Mouse (Mus musculus) heart, postnatal 0 days (tissue): ENCODE results near the gene Acot13. TPM values are rescaled to one million over a fixed set of nuclear protein-coding genes. Genes with fewer than 3 reads are reported as not detected.
A peak's percentile ranks its signal among the peaks of the same experiment; 100 is the strongest.
"Not testable (repeated sequence)": the region's sequence is repeated elsewhere in the genome, so short reads cannot be mapped to it uniquely, and the experiment has no call there.

Experiments used
- ATAC-seq: fragments of 200-750 bp; cut with Nextera tagmentation; 2 replicates; pipeline ENCODE4 v1.8.0; 2017; ENCODE audit warnings: low read depth, moderate number of reproducible peaks, moderate library complexity; ENCODE audit not compliant: insufficient read depth
- DNase-seq: peaks from one replicate; pipeline ENCODE4 v3.0.0-alpha.2; 2016; ENCODE audit warnings: low spot score
- H3K27ac ChIP-seq: fragments of 300-500 bp; sonication (generic); 2 replicates; pipeline ENCODE4 v1.5.1; 2014; ENCODE audit warnings: low read depth, mild to moderate bottlenecking
- H3K27me3 ChIP-seq: fragments of 300-500 bp; sonication (generic); 2 replicates; pipeline ENCODE4 v1.6.1; 2014; ENCODE audit warnings: low read length, mixed read lengths; ENCODE audit not compliant: control insufficient read depth, insufficient read depth
- H3K36me3 ChIP-seq: fragments of 300-500 bp; sonication (generic); replicated peaks from 2 replicates; pipeline ENCODE4 v1.6.1; 2014; ENCODE audit warnings: low read length, mixed read lengths; ENCODE audit not compliant: control insufficient read depth, insufficient read depth
- H3K4me1 ChIP-seq: fragments of 300-500 bp; sonication (generic); 2 replicates; pipeline ENCODE4 v1.6.1; 2014; ENCODE audit warnings: antibody characterized with exemption; ENCODE audit not compliant: control insufficient read depth, insufficient read depth
- H3K4me2 ChIP-seq: fragments of 300-500 bp; sonication (generic); 2 replicates; pipeline ENCODE4 v1.6.1; 2014; ENCODE audit warnings: low read depth, mild to moderate bottlenecking, low read length, moderate library complexity
- H3K4me3 ChIP-seq: fragments of 300-500 bp; sonication (generic); 2 replicates; pipeline ENCODE4 v1.5.1; 2014; ENCODE audit warnings: low read depth, low read length
- H3K9ac ChIP-seq: fragments of 300-500 bp; sonication (generic); replicated peaks from 2 replicates; pipeline ENCODE4 v1.6.1; 2014; ENCODE audit warnings: low read depth, low read length, mixed read lengths
- H3K9me3 ChIP-seq: fragments of 300-500 bp; sonication (generic); replicated peaks from 2 replicates; pipeline ENCODE4 v1.6.1; 2016; ENCODE audit warnings: low read length; ENCODE audit not compliant: control insufficient read depth
- CTCF ChIP-seq: IDR thresholded peaks from 2 replicates; pipeline ENCODE4 v1.5.1; 2016; ENCODE audit warnings: antibody characterized with exemption, control low read depth, low read depth
- EP300 ChIP-seq: IDR thresholded peaks from 2 replicates; pipeline ENCODE4 v1.6.1; 2016; ENCODE audit warnings: antibody characterized with exemption, low read depth
- WGBS: fragments of 180-500 bp; shearing (Covaris S2); extraction: QIAGEN DNeasy Blood & Tissue Kit; methylation state at CpG from one replicate; pipeline ENCODE4 v1.1.7; 2014; 5-methylcytosine and 5-hydroxymethylcytosine counted together
- polyA plus RNA-seq: library from polyadenylated mRNA; unstranded; fragments of >200 nt; fragmentation: Nextera tagmentation; extraction: Ambion mirVana; gene quantifications from 2 replicates; pipeline ENCODE4 v1.2.1, GENCODE M21; 2015
- total RNA-seq: library from RNA; depleted of rRNA; stranded (reverse); fragments of >200 nt; gene quantifications from 2 replicates; pipeline ENCODE4 v1.2.3, GENCODE M21; 2014; ENCODE audit warnings: low replicate concordance; rRNA removed

Gene Acot13
- total and polyA plus RNA-seq, 2 experiments from 2014 or later, result 219 to 609 TPM

DNA sequence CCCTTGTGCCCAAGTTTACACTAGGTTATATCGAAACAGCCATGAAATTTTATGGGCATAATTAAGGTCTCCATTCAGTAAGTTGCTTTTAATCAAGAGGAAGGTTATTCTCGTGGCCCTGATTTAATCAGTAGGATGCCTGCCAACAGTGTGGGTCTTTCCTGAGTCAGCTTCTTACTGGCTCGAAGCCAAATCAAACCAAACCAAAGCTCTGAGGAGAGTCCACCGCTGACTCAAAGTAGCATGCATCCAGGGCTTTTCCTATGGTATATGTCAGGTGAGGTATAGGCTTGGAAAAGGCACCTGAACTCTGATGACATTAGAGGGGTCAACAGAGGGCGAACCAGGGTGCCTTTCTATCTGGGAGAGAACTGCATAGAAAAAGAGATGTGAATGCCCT is 49.4 kb downstream of the Acot13 start:
- H3K4me3 ChIP-seq, result no peak overlapping the region
- H3K9me3 ChIP-seq, result no peaks in the 10 kb centered on the region
- no peak for TF ChIP-seq CTCF
- no peak for TF ChIP-seq EP300
- H3K4me2 ChIP-seq, result no peak overlapping the region
- no peaks in the 10 kb centered on the region for H3K27me3 ChIP-seq
- H3K4me1 ChIP-seq, result no peaks in the 10 kb centered on the region
- no peak overlapping the region for H3K9ac ChIP-seq
- 45% methylated on average over 5 of the region's 5 CpGs for WGBS
- H3K36me3 ChIP-seq, result no peaks in the 10 kb centered on the region
- DNase-seq (no peak), ATAC-seq (no peak)
- no peak overlapping the region for H3K27ac ChIP-seq

DNA sequence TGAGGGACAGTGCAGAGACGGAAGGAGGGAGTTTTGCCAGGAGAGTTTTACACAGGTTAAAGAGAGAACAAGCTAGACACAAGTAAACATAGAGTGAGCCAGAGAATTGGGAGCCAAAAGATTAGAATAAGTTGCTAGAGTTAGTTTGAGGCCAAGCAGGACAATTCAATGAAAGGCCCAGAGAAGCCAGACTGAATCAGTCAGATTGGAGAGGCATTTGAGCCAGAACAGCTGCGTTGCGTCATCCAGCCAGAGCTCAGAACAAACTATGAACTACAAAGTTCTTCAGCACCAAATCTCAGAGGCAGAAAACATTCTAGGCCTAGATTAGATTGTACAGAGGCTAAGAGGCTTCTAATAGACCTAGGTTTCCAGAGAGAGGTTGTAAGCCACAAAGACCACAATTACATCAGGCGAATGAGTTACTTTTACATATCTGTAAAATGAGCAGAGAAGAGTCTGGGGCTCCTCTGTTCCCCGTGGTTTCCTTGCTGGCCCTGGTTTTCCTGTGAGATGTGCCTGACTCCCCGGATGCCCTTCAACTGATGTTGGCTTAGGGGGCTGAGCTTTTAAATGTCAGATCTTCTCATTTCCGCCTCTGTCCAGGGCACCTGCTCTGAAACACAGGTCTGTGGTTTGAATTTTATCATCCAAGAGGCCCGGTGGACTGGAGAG is 52.5 kb downstream of the Acot13 start:
- no peak for ATAC-seq
- Histone ChIP-seq H3K4me3 (no peak overlapping the region), H3K4me1 (no peaks in the 10 kb centered on the region), H3K27me3 (no peaks in the 10 kb centered on the region), H3K36me3 (no peaks in the 10 kb centered on the region), H3K9me3 (no peaks in the 10 kb centered on the region), H3K27ac (no peak overlapping the region), H3K9ac (no peak overlapping the region), H3K4me2 (no peak overlapping the region)
- TF ChIP-seq CTCF, result no peak
- no peak for TF ChIP-seq EP300
- WGBS, result 59% methylated on average over 8 of the region's 8 CpGs
- DNase-seq, result no peak

DNA sequence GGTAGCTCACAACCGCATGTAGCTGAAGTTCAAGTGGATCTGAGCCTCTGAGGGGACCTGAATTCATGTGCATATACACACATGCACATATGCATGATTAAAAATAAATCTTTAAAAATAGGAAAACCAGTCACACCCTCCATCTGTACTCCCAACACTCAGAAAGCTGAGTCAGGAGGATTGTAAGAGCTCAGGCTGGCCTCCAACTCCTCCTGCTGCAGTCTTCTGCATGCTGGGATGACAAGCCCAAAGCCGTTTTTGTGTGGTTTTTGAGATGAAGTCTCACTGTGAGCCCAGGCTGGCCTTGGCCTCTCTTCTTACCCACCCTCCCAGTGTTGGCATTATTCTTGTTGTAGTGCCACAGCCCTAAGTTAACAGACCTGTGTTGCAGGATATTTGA is 53.3 kb downstream of the Acot13 start:
- ATAC-seq (no peak), DNase-seq (no peak)
- Histone ChIP-seq H3K36me3 (no peaks in the 10 kb centered on the region), H3K4me3 (no peak overlapping the region), H3K9ac (no peak overlapping the region), H3K27me3 (no peaks in the 10 kb centered on the region), H3K27ac (no peak overlapping the region), H3K9me3 (no peaks in the 10 kb centered on the region), H3K4me2 (no peak overlapping the region), H3K4me1 (no peaks in the 10 kb centered on the region)
- no peak for TF ChIP-seq EP300
- no peak for TF ChIP-seq CTCF
- 68% methylated on average over 2 of the region's 2 CpGs for WGBS

DNA sequence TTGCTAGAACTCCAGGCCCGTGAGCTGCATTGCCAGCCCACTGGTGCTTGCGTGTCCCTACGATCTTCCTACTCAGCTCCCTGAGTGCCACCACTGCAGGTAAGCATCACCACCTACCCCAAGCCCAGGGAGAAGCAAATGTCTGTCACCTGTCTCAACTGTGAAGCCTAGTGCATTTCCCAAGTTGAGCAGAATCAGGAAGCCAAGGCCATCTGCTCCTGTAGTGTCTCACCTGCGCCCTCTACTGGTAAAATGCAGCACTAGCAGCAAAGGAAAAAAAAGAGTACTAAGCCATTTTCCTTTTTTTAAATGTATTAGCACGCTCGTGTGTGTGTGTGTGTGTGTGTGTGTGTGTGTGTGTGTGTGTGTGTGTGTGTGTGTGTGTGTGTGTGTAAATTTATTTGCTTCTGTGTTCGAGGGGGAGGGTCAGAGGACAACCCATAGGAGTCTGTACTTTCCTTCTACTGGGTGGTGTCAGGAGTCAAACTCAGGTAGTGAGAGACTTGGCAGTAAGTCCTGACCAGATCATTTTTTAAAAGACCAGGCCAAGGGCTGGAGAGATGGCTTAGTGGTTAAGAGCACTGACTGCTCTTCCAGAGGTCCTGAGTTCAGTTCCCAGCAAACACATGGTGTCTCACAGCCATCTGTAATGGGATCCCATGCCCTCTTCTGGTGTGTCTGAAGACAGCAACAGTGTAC is 55.0 kb downstream of the Acot13 start:
- DNase-seq (peak; percentile 81), ATAC-seq (peak; percentile 44; the same call in 1 of the 2 replicates)
- Histone ChIP-seq H3K9ac (no peak overlapping the region), H3K9me3 (no peaks in the 10 kb centered on the region), H3K36me3 (no peaks in the 10 kb centered on the region), H3K27ac (no peak overlapping the region), H3K4me2 (no peak overlapping the region), H3K27me3 (no peaks in the 10 kb centered on the region), H3K4me1 (no peaks in the 10 kb centered on the region), H3K4me3 (no peak overlapping the region)
- no peak for TF ChIP-seq EP300
- peak; percentile 93 for TF ChIP-seq CTCF
- 40% methylated on average over 7 of the region's 7 CpGs for WGBS

DNA sequence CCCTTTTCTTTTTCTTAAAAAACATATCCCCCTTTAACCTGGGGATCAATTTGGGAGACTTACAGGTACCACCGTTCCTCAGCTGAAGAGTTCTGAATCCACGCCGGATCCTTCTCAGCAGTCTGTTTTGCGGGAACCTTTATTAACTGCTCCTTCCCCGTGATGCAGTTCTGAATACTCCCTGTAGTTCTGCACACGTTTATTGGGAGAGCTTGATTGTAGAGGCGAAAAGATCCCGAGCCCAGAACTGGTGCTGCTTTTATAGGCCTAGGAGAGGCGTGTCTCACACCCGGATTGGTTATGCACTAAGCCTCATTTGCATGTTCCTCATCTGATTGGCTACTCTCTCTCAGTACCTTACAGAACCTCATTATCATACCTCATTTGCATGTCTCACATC is 59.9 kb downstream of the Acot13 start:
- H3K36me3 ChIP-seq, ATAC-seq, DNase-seq, H3K9me3 ChIP-seq, H3K27me3 ChIP-seq, H3K4me2 ChIP-seq, H3K4me1 ChIP-seq, H3K27ac ChIP-seq, H3K9ac ChIP-seq, H3K4me3 ChIP-seq: not testable (repeated sequence)
- WGBS, result 91% methylated on average over 10 of the region's 10 CpGs

Other genes with a start within 250 kb of the Acot13 start
- 31.7 and 44.4 TPM in 2 replicates for gene Ripor2, start 249.4 kb downstream of the Acot13 start, total RNA-seq
- 12.6 and 17.5 TPM in 2 replicates for gene Ripor2, start 249.4 kb downstream of the Acot13 start, polyA plus RNA-seq
- gene Armh2, start 90.3 kb downstream of the Acot13 start, total RNA-seq, result not detected in 2 replicates
- not detected in 2 replicates for gene Armh2, start 90.3 kb downstream of the Acot13 start, polyA plus RNA-seq
- 28.2 and 29.8 TPM in 2 replicates for gene Gmnn, start 69.6 kb downstream of the Acot13 start, total RNA-seq
- gene Gmnn, start 69.6 kb downstream of the Acot13 start, polyA plus RNA-seq, result 71.7 and 81.1 TPM in 2 replicates
- 36.4 and 43.9 TPM in 2 replicates for gene BC005537, start 29.9 kb downstream of the Acot13 start, total RNA-seq
- gene BC005537, start 29.9 kb downstream of the Acot13 start, polyA plus RNA-seq, result 13.2 and 14.0 TPM in 2 replicates
- 24.2 and 27.5 TPM in 2 replicates for gene Tdp2, start 139 bp upstream of the Acot13 start, total RNA-seq
- 17.4 and 18.5 TPM in 2 replicates for gene Tdp2, start 139 bp upstream of the Acot13 start, polyA plus RNA-seq
- not detected in 2 replicates for gene D130043K22Rik, start 13.6 kb upstream of the Acot13 start, total RNA-seq
- gene D130043K22Rik, start 13.6 kb upstream of the Acot13 start, polyA plus RNA-seq, result 0.03 TPM in 1 of 2 replicates, not detected in the other
- gene Aldh5a1, start 106.1 kb upstream of the Acot13 start, total RNA-seq, result 24.8 and 27.7 TPM in 2 replicates
- 11.2 and 11.6 TPM in 2 replicates for gene Aldh5a1, start 106.1 kb upstream of the Acot13 start, polyA plus RNA-seq
- 0.04 and 0.58 TPM in 2 replicates for gene Gpld1, start 111.6 kb upstream of the Acot13 start, total RNA-seq
- 0.19 and 0.40 TPM in 2 replicates for gene Gpld1, start 111.6 kb upstream of the Acot13 start, polyA plus RNA-seq
- gene Mrs2, start 188.8 kb upstream of the Acot13 start, total RNA-seq, result 19.1 and 28.3 TPM in 2 replicates
- 12.9 and 13.0 TPM in 2 replicates for gene Mrs2, start 188.8 kb upstream of the Acot13 start, polyA plus RNA-seq
- 0.04 TPM in 1 of 2 replicates, not detected in the other for gene Dcdc2a, start 224.5 kb upstream of the Acot13 start, total RNA-seq
- gene Dcdc2a, start 224.5 kb upstream of the Acot13 start, polyA plus RNA-seq, result 0.25 and 0.49 TPM in 2 replicates